Mouse (Mus musculus): ENCODE data around the gene Cntnap2.

Cntnap2 gene

GRCm38 (mm10) chr6:47306954-47307353 is 2247.8 kb downstream of the Cntnap2 start:
- no peak for DNase-seq (ENCODE audit: low read depth)

GRCm38 (mm10) chr6:47314507-47315334 is 2255.6 kb downstream of the Cntnap2 start:
- peak; percentile 75 for DNase-seq (ENCODE audit: low read depth)

- DNase-seq (ENCODE audit: low read depth): no peak
Measured at GRCm38 (mm10) chr6:47315454-47315853, 2256.3 kb downstream of the Cntnap2 start.

- no peak for DNase-seq (ENCODE audit: low read depth)
Measured at GRCm38 (mm10) chr6:47317253-47317652, 2258.1 kb downstream of the Cntnap2 start.

GRCm38 (mm10) chr6:47318705-47319104 is 2259.5 kb downstream of the Cntnap2 start:
- DNase-seq (ENCODE audit: low read depth): no peak

- DNase-seq (ENCODE audit: low read depth): no peak
Measured at GRCm38 (mm10) chr6:47319309-47319983, 2260.3 kb downstream of the Cntnap2 start.

GRCm38 (mm10) chr6:47323169-47323835 is 2264.1 kb downstream of the Cntnap2 start:
- DNase-seq (ENCODE audit: low read depth): no peak

- no peak for DNase-seq (ENCODE audit: low read depth)
Measured at GRCm38 (mm10) chr6:47323886-47324285, 2264.7 kb downstream of the Cntnap2 start.

- DNase-seq (ENCODE audit: low read depth): no peak
Measured at GRCm38 (mm10) chr6:47328281-47328680, 2269.1 kb downstream of the Cntnap2 start.

GRCm38 (mm10) chr6:47329212-47329611 is 2270.1 kb downstream of the Cntnap2 start:
- DNase-seq (ENCODE audit: low read depth): no peak

GRCm38 (mm10) chr6:47333016-47333415 is 2273.9 kb downstream of the Cntnap2 start:
- DNase-seq (ENCODE audit: low read depth): no peak

- no peak for DNase-seq (ENCODE audit: low read depth)
Measured at GRCm38 (mm10) chr6:47334377-47334776, 2275.2 kb downstream of the Cntnap2 start.

- DNase-seq (ENCODE audit: low read depth): no peak
Measured at GRCm38 (mm10) chr6:47337300-47337699, 2278.1 kb downstream of the Cntnap2 start.

- no peak for DNase-seq (ENCODE audit: low read depth)
Measured at GRCm38 (mm10) chr6:47338113-47338512, 2279.0 kb downstream of the Cntnap2 start.

GRCm38 (mm10) chr6:47340813-47341502 is 2281.8 kb downstream of the Cntnap2 start:
- no peak for DNase-seq (ENCODE audit: low read depth)

- no peak for DNase-seq (ENCODE audit: low read depth)
Measured at GRCm38 (mm10) chr6:47341503-47341884, 2282.3 kb downstream of the Cntnap2 start.

GRCm38 (mm10) chr6:47343245-47343644 is 2284.1 kb downstream of the Cntnap2 start:
- no peak for DNase-seq (ENCODE audit: low read depth)

- no peak for DNase-seq (ENCODE audit: low read depth)
Measured at GRCm38 (mm10) chr6:47344696-47345095, 2285.5 kb downstream of the Cntnap2 start.

GRCm38 (mm10) chr6:47350100-47350690 is 2291.0 kb downstream of the Cntnap2 start:
- DNase-seq (ENCODE audit: low read depth): peak; percentile 76
